Mouse (Mus musculus): ENCODE data around the gene Kdm5c. TPM values are rescaled to one million over a fixed set of nuclear protein-coding genes. Genes with fewer than 3 reads are reported as not detected.
"Not testable (repeated sequence)": the region's sequence is repeated elsewhere in the genome, so short reads cannot be mapped to it uniquely, and the experiment has no call there.

The Kdm5c gene
- total RNA-seq (2021) = 10 to 100 TPM; 52.9 to 72.5 TPM
- long read RNA-seq, experiment 1, full-length matches to known transcripts = 2 of 10 reads
- long read RNA-seq, experiment 1, partial matches to known transcripts = 4 of 10 reads
- long read RNA-seq, experiment 1, other reads (novel, unspliced or antisense) = 4 of 10 reads
- long read RNA-seq, experiment 2, full-length matches to known transcripts = 13 of 31 reads
- long read RNA-seq, experiment 2, partial matches to known transcripts = 12 of 31 reads
- long read RNA-seq, experiment 2, other reads (novel, unspliced or antisense) = 6 of 31 reads

DNA sequence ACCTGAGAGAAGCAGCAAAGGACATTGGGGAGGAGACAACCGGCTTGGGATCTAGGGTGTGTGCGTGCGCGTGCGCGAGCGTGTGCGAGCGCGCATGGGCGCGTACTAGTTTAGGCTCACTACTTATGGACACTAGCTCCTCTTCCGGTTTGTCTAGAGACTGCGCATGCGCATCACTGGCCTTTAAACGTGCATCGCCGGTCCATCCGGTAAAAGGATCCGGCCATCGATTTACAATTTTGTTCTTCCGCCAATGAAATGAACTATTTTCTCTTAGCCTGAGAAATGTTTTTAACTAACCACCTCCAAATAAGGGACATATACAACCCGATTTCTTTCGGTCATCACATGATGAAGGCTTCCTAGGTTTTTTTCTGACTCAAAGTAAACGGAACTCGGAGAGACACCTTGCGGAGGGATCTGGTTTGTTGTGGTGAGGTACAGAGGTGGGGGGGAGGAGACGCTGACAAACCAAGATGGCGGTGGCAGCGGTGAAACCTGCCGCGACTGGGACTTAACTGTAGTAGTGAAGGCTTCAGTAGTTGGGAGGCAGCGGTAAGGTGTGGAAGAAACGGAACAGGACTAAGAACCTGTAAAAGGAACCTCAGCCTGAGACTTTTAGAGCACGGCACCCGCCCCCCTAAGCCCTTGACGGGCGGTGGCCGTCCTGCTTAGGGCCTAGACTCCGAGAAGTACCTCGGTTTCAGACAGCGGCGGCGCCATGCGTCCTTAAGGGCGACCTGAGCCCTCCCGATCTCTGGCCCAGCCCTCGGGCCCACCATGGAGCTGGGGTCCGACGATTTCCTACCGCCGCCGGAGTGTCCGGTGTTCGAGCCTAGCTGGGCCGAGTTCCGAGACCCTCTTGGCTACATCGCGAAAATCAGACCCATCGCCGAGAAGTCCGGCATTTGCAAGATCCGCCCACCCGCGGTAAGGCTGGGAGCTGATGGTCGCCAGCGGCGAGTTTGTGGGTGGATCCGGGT lies at the start of gene Kdm5c:
Gene Kdm5c, plus strand, starts transcription at position 240 of the 983 bp plus-strand sequence.
- peak; percentile 90 for DNase-seq

DNA sequence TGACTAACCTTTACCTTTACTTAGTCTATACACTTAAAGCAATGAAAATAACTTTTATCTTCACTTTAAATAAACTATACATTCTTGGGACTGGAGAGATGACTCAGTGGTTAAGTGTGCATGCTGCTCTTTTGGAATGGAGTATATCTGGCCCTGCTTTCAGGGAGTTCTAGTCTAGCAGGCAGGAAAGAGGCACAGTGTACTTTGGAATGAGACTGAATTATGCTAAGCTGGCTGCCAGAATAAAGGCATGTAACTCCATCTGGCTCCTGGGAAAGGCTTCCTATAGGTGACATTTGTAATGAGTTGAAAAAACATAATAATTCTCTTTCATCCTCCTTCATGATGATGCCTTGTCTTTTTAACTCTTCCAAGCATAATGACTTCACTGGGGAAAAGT lies 45.7 kb upstream of the Kdm5c start:
- DNase-seq = no peak

DNA sequence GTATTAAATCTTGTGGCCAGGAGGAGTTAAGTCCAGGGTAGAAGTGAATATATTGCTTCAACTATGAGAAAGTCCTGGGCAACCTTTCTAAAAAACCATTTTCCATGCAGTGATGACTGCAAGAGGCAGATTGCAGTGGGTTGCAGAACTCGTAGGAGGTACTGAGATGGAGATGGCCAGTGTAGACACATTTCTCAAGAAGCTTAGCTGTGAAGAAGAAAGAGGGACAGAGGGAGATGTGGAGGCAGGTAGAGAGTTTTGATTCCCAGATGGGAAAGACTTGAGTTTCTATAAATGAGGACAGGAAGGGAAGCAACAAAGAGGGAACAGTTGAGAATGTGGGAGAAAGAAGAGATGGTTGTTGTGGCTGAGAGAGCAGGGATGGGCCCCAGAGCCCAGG lies 41.6 kb upstream of the Kdm5c start:
- no peak for DNase-seq

DNA sequence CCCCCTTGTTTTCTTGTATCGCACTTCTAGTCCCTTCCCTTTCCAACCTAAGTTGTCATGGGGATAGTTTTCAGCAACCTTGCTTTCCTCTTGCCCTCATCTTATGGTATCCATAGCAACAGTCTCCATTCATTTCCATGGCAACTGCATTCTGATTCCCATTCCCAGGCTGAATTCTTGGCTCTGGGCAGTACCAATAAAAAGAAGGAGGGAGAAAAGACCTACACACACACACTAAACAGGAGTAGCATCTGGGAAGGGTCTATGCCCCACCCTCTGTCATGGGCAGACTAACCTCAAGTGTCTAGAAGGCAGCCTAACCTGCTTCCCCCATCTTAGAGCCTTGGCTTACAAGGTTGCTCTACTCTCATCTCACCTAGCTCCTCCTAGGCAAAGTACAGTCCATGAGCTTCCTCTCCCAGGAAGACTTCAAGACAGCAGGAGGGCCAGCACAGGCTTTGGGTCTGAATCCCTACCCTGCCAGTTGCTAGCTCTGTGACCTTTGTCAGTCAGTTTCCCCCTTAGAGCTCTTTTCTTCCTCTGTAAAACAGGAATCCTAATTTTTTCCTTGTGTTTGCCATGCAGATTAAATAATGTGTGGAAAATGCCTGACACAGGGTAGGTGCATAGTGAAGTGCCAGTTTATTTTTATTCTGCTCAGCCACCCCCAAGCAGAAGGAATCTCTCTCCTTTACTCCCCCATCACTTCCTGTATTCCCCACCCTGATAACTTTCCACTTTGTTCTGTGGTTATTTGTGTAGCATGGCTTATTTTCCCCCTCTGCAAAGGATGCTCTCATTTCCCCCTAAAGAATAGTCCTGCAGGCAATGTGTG lies 34.8 kb upstream of the Kdm5c start:
- DNase-seq = no peak

DNA sequence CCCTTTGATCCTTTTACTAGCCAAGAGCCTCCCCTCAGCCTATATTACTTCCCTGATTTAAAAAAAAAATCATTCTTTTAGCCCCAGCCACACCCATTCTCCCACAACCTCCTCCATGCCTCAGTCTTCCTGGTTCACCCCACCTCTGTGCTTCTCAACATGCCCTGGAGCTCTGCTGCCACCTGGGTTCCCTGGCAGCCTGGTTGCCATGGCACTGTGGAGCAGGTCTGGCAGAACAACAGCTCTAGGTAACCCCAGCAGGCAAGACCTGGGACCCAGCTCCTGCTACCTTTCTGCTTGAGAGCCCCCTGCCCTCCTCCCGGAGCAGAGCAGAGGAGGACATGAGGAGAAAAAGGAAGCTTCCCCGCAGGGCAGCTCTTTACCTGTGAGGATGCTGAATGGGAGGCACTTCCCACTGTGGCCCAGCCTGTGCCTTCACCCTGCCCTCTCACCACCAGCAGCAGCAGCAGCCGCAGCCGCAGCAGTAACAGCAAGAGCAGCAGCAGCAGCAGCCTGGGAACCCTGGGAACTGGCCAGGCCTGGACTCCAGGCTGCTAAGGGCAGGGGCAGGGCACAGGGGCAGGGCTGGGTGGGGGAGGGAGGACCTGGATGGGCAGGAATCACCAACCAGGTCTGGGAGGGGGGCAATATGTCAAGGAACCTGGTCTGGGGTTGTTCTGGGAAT lies 30.9 kb upstream of the Kdm5c start:
- DNase-seq = no peak

DNA sequence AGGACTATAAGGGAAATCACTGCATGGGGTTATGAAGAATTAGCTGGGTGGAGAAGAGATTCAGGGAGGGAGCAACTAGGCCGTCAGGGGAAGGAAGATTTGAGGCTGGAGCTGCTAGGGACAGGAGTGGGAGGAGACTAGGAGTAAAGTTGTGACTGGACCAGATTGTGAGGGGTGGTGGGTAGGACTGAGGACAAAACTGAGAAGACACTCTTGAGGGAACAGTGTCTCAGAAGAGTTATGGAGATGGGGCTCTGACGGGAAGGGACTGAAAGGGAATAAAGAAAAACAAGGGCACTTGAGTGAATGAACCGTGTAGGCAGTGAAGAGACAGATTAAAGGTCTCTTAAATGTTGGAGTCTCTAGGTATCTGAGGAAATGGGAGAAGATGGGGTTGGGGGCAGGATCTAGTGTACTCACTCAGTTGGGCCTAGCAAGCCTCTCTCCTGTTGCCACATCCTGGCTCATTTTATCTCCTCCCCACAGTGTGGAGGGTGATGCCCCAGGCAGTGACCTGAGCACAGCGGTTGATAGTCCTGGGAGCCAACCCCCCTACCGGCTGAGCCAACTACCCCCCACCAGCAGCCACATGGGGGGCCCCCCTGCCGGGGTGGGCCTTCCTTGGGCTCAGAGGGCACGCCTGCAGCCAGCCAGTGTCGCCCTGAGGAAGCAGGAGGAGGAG lies 30.3 kb upstream of the Kdm5c start:
- DNase-seq = no peak

DNA sequence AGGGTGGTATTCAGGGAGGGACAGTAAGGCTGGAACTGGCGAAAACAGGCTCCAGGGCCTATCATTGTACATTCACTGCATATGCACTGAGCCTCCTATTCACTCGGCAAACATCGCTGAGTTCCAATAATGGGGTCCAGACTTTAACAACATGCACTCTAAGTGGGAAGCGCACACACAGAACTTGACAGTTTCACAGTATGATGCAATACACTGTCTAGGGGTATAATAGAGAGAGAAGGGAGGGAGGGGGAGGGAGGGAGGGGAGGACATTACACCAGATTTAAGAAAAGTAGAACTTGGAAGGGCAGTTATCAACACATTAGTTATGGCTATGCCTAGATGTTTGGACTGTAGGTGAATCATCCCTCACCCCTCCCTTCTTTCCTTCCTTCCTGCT lies 29.6 kb upstream of the Kdm5c start:
- no peak for DNase-seq

DNA sequence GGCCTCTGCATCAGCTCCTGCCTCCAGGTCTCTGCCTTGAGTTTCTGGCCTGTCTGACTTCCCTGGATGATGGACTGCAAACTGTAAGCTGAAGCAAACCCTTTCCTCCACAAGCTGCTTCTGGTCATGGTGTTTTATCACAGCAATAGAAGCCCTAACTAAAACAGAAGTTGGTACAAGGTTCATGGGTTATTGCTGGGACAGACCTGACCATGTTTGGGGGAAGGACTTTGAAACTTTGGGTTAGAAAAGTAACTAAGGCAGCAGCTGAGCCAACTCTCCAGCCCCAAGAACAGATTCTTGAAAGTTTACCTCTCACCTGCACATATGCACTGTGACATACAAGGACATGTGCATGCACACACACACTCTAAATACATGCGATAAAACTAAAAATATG lies 27.3 kb upstream of the Kdm5c start:
- no peak for DNase-seq

DNA sequence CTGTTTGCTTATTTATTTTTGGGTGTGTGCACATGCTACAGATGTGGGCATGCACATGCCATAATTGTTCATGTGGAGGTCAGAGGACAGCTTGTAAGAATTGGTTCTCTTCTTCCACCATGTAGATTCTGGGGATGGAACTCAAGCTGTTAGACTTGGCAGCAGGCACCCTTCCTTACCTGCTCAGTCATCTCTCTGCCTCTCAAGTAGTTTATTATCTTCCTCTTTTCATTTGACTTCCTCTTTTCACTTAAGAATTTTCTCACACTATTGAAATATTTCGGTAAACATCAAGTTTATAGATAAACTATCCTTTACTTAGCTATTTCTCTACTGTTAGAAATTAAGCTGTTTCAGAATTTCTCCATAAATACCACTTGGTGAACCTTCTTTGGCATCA lies 18.1 kb upstream of the Kdm5c start:
- no peak for DNase-seq

DNA sequence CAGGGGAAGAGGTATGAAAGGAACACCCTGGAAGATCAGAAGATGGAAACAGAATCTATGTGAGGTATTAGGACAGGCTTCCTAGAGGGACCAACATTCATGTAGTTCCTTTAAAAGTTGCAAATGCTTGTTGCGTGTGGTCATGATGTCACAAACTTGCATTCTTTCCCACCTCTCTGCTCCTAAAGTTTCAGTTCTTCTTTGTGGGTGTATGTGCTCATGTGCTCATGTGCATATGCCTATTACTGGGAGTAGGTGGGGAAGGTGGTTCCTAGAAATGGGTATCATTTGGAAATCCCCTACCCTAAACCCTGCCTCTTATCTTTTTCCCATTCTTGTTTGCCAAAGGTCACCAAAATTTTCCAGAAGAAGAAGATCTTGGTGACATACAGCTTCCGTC lies 14.3 kb upstream of the Kdm5c start:
- DNase-seq = no peak

DNA sequence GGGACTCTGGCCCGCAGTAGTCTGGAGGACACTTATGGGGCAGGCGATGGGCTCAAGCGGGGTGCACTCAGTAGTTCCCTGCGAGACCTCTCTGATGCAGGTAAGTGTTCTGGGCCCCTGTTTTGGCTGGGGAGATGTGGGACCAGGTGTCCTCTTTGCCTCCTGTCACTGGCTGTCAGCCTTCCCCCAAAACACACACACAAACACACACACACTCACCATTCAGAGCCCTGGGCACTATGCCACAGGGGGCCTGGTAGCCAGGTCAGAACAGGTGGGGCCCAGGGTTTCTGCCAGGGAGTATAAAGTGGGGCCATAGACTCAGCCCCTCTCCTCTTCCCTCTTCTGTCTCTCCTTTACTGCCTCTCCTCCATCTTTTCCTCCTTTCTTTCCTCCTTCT lies 11.1 kb upstream of the Kdm5c start:
- DNase-seq = no peak

DNA sequence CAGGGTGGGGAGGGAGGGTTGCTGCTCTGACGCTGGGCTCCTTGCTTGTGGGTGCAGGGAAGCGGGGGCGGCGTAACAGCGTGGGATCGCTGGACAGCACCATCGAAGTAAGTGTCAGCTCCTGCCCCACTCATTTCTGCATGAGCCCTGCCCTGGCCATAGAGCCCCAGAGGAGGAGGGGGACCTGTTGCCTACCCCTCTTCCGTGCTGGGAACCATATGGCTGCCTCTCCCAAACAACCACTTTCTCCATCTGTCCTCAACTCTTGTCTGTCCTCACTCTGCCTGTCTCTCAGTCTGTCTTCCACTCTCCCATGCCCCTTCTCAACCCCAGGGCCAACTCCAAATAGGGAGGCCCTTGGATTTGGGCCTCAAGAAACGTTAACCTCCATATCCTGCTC lies 10.6 kb upstream of the Kdm5c start:
- DNase-seq = no peak

DNA sequence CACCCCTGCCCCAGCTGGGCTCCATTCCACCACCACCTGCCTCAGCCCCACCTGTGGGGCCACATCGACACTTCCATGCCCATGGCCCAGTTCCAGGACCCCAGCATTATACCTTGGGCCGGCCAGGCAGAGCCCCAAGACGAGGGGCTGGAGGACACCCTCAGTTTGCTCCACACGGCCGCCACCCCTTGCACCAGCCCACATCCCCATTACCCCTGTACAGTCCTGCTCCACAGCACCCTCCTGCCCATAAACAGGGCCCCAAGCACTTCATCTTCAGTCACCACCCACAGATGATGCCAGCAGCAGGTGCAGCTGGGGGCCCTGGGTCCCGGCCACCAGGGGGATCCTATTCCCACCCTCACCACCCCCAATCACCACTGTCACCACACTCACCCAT lies 9.5 kb upstream of the Kdm5c start:
- no peak for DNase-seq

DNA sequence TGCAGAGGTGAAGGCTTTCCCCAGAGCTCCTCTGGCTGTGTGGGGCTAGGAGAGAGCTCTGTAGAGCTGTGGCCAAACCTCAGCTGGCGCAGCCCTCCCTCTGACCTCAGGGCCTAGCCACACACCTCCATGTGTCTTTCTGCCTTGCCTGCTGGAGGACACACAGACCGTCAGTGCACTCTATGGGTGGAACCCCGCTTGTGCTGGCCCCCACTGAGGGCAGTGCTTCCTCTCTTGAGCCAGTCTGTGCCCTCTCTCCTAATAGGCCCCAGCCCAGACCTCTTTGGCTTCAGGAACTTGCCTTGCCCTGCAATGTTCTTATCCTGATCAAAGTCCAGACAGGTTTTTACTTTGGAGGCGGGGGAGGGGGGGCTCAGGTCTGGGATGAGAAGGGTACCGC lies 8.5 kb upstream of the Kdm5c start:
- DNase-seq = peak; percentile 6

DNA sequence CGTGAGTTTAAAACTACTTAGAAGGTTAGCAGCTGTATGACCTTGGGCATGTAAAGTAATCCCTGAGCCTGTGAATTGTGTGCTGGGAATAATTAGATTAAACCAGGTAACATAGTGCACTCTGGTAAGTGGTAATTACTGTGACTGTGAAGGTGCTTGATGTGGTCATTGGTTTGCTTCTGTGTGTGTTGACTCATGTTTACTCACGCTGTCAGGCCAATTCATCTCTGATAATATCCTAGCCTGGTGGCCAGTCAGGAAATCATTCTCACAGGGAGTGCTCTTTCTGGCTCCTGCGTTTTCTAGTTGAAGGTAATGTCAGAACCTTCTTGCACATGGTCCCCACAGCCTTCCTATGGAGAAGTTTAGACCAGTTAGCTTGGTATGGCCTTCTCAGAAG lies 1.3 kb downstream of the Kdm5c start:
- no peak for DNase-seq

DNA sequence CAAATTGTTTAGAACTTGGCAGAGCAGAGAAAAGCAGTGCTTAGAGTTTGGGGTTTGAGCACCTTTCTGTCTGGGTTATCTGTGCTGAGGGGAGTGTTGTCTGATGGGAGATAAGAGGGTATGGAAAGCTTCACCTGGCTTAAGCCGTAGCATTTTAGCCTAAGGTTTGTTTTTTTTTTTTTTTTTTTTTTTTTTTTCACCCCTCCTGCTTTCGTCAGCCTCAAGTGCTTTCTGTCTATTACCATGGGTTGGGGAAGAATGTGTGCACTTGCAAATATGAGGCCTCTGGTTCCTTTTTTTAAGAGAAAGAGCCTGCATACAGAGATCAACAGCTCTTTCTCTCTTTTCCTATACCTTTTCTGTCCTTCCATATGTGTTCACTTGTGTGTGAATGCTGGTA lies 2.9 kb downstream of the Kdm5c start:
- DNase-seq = no peak

DNA sequence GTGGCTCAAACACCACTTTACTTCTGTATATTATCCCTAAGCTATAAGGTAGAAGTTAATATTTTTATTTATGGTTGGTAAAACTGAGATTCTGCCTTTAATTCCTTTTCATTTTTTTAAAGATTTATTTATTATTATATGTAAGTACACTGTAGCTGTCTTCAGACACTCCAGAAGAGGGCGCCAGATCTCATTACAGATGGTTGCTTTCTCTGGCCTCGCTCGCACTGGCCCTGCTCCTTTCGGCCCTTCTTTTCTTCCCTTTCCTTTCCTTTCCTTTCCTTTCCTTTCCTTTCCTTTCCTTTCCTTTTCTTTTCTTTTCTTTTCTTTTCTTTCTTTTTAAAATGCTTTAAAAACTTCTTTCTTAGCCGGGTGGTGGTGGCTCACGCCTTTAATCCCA lies 10.3 kb downstream of the Kdm5c start:
- DNase-seq = not testable (repeated sequence)

DNA sequence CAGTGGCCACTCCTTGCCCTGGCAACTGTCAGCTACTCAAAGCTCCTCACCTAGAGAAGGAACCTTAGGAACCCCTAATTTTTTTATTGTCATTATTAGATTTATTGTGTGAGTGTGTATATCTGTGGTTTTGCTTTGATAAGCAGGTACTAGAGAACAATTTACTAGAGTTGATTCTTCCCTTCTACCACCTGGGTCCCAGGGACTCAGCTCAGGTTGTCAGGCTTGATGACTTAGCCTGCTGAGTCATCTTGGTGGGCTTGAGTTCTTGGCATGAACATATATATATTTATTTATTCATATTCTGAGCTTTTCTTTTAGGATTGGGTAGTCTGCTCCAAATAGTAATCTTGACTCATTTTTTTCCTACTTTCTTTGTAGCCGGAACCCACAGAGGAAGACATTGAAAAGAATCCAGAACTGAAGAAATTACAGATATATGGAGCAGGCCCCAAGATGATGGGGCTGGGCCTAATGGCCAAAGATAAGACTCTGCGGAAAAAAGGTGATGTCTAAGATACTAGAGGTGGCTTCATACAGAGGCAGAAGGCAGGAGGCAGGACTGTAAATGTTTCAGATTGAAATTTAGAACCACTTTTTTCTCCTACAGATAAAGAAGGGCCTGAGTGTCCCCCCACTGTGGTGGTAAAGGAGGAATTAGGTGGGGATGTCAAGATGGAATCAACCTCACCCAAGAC lies 11.8 kb downstream of the Kdm5c start:
- DNase-seq = no peak

DNA sequence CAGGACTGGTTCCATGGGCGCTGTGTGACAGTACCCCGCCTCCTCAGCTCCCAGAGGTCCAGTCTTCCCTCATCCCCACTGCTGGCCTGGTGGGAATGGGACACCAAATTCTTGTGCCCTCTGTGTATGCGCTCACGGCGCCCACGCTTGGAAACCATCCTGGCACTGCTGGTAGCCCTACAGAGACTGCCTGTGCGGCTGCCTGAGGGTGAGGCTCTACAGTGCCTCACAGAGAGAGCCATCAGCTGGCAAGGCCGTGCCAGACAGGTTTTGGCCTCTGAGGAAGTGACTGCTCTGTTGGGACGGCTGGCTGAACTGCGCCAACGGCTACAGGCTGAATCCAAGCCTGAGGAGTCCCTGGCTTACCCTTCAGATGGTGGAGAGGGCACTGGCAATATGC lies 38.4 kb downstream of the Kdm5c start:
- no peak for DNase-seq

DNA sequence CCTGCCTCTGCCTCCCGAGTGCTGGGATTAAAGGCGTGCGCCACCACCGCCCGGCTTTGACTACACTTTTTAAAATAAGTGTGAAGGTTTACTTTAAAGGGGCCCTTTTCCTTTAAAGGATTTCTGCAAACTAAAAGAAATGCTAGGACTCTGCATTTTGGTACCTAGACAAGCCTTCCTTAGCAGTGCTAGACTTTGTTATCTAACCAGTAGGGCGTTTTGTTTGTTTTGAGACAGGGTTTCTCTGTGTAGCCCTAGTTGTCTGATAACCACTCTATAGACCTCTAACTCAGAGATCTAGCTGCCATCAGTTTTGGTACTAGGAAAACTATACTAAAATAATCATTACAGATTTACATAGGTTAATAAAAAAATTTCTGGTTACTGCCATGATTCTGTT lies 46.6 kb downstream of the Kdm5c start:
- DNase-seq = no peak

DNA sequence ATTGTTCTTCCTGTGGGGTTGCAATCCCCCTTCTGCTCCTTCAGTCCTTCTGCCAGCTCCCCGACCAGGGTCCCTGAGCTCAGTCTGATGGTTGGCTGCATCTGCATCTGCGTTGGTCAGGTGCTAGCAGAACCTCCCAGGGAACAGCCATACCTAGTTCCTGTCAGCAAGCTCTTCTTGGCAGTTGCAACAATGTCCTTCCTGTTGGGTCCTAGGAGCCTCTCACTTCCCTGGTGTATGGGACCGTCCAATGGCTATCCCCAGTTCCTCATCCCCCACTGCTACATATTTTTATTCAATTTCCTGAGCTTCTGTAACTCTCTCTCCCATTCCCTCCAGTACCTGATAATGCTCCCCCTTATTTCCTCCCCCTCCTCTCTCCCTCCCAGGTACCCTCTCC lies 51.9 kb downstream of the Kdm5c start:
- DNase-seq = no peak

Data from adrenal gland, postnatal 10 days (tissue).